Mouse (Mus musculus): ENCODE measurements around the gene Slc7a11.
A peak's percentile ranks its signal among the peaks of the same experiment; 100 is the strongest.

Slc7a11 gene

GRCm38 (mm10) chr3:50001635-50002034, 441.8 kb downstream of the Slc7a11 start:
- DNase-seq (ENCODE audit: low spot score in 2 of 2): no peak

GRCm38 (mm10) chr3:49992891-49993290, 450.5 kb downstream of the Slc7a11 start:
- no peak for DNase-seq (ENCODE audit: low spot score in 2 of 2)

- DNase-seq (ENCODE audit: low spot score in 2 of 2): no peak
These were observed 456.2 kb downstream of the Slc7a11 start for GRCm38 (mm10) chr3:49987236-49987635.

GRCm38 (mm10) chr3:49984795-49985194, 458.6 kb downstream of the Slc7a11 start:
- no peak for DNase-seq (ENCODE audit: low spot score in 2 of 2)

GRCm38 (mm10) chr3:49983429-49984268, 459.8 kb downstream of the Slc7a11 start:
- DNase-seq (ENCODE audit: low spot score in 2 of 2): no peak

- no peak for DNase-seq (ENCODE audit: low spot score in 2 of 2)
These were observed 469.4 kb downstream of the Slc7a11 start for GRCm38 (mm10) chr3:49973994-49974393.

- DNase-seq (ENCODE audit: low spot score in 2 of 2): no peak
These were observed 477.8 kb downstream of the Slc7a11 start for GRCm38 (mm10) chr3:49965569-49965968.

- DNase-seq (ENCODE audit: low spot score in 2 of 2): no peak
These were observed 482.8 kb downstream of the Slc7a11 start for GRCm38 (mm10) chr3:49960581-49960980.

- no peak for DNase-seq (ENCODE audit: low spot score in 2 of 2)
These were observed 496.6 kb downstream of the Slc7a11 start for GRCm38 (mm10) chr3:49946845-49947244.

GRCm38 (mm10) chr3:49944783-49945182, 498.6 kb downstream of the Slc7a11 start:
- DNase-seq (ENCODE audit: low spot score in 2 of 2): peak; percentile 13 to 59

GRCm38 (mm10) chr3:49937611-49938010, 505.8 kb downstream of the Slc7a11 start:
- DNase-seq (ENCODE audit: low spot score in 2 of 2): no peak

- no peak for DNase-seq (ENCODE audit: low spot score in 2 of 2)
These were observed 513.9 kb downstream of the Slc7a11 start for GRCm38 (mm10) chr3:49929496-49929895.

- DNase-seq (ENCODE audit: low spot score in 2 of 2): no peak
These were observed 514.7 kb downstream of the Slc7a11 start for GRCm38 (mm10) chr3:49928509-49929263.

GRCm38 (mm10) chr3:49913929-49914328, 529.5 kb downstream of the Slc7a11 start:
- no peak for DNase-seq (ENCODE audit: low spot score in 2 of 2)

GRCm38 (mm10) chr3:49910922-49911321, 532.5 kb downstream of the Slc7a11 start:
- DNase-seq (ENCODE audit: low spot score in 2 of 2): no peak

- no peak for DNase-seq (ENCODE audit: low spot score in 2 of 2)
These were observed 534.7 kb downstream of the Slc7a11 start for GRCm38 (mm10) chr3:49908426-49909341.

- DNase-seq (ENCODE audit: low spot score in 2 of 2): no peak
These were observed 549.5 kb downstream of the Slc7a11 start for GRCm38 (mm10) chr3:49893945-49894344.

- DNase-seq (ENCODE audit: low spot score in 2 of 2): peak in 1 of 2 experiments; percentile 2
These were observed 556.1 kb downstream of the Slc7a11 start for GRCm38 (mm10) chr3:49887359-49887758.

- peak in 1 of 2 experiments; percentile 1 for DNase-seq (ENCODE audit: low spot score in 2 of 2)
These were observed 557.0 kb downstream of the Slc7a11 start for GRCm38 (mm10) chr3:49886220-49886945.

- no peak for DNase-seq (ENCODE audit: low spot score in 2 of 2)
These were observed 562.9 kb downstream of the Slc7a11 start for GRCm38 (mm10) chr3:49880496-49880895.

GRCm38 (mm10) chr3:49870786-49871185, 572.6 kb downstream of the Slc7a11 start:
- DNase-seq (ENCODE audit: low spot score in 2 of 2): no peak

Data from frontal cortex, postnatal 36 days (tissue).